Mouse (Mus musculus): Measurements from ENCODE around the gene Ctrc.
A peak's percentile ranks its signal among the peaks of the same experiment; 100 is the strongest.

Ctrc gene

GRCm38 (mm10) chr4:141867498-141867897 is 21.3 kb upstream of the Ctrc start:
- DNase-seq (ENCODE audit: low read depth, low spot score): no peak

DNA sequence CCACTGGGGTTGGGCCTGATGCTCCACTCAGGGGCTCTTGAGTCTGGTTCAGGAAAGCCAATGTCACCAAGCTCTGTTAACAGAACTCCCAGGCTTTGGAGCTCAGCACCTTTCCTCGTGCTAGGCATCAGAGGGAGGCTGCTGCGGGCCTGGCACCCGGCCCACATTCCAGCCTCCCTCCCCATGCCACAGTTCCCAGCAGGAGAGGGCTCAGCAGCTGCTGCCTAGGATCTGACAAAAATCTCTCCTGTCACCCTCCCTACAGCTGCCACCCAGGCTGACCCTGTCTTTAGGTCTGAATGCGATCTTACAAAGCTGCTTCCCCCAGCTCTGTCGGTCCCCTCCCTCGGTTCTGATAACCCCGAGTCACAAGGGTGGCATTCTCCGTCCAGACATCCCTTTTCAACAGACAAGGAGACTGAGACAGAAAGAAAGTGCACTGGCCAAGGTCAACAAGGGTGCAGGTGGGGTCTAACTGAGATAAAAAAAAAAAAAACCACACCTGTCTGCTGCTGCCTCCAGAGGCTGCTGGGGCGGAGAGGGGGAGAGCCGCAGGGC is 20.9 kb upstream of the Ctrc start:
- no peak for DNase-seq (ENCODE audit: low read depth, low spot score)

- no peak for DNase-seq (ENCODE audit: low read depth, low spot score)
These were observed 19.4 kb upstream of the Ctrc start for GRCm38 (mm10) chr4:141865600-141865999.

- DNase-seq (ENCODE audit: low read depth, low spot score): peak; percentile 80
These were observed 18.8 kb upstream of the Ctrc start for GRCm38 (mm10) chr4:141865006-141865405.

GRCm38 (mm10) chr4:141864506-141864905 is 18.3 kb upstream of the Ctrc start:
- DNase-seq (ENCODE audit: low read depth, low spot score): peak; percentile 61

DNA sequence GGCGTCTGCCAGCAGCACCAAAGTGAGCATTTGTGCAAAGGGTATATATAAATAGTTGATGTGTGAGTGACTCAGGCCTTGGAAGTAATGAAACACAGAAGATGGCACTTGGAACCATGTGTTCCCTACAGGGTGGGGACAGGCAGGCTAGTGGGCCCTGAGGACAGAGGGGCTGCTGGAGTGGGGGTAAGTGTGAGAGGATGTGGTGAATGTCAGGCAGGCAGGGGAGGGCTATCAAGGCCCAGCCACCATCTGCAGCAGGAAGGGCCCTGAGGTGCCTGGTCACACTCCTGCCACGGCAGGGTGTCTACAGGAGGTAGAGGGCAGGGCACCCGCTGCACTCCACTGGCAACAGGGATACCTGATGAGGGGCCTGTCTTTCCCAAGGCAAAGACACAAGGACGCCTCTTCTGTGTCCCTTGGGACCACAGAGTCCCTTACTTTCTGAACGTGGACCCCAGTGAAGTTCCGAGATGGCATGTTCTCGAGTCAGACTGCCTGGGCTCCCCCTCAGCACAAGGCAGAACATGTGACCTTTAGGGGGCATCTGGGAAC is 17.6 kb upstream of the Ctrc start:
- no peak for DNase-seq (ENCODE audit: low read depth, low spot score)

GRCm38 (mm10) chr4:141862867-141863266 is 16.7 kb upstream of the Ctrc start:
- DNase-seq (ENCODE audit: low read depth, low spot score): no peak

GRCm38 (mm10) chr4:141861591-141862295 is 15.6 kb upstream of the Ctrc start:
- DNase-seq (ENCODE audit: low read depth, low spot score): no peak

DNA sequence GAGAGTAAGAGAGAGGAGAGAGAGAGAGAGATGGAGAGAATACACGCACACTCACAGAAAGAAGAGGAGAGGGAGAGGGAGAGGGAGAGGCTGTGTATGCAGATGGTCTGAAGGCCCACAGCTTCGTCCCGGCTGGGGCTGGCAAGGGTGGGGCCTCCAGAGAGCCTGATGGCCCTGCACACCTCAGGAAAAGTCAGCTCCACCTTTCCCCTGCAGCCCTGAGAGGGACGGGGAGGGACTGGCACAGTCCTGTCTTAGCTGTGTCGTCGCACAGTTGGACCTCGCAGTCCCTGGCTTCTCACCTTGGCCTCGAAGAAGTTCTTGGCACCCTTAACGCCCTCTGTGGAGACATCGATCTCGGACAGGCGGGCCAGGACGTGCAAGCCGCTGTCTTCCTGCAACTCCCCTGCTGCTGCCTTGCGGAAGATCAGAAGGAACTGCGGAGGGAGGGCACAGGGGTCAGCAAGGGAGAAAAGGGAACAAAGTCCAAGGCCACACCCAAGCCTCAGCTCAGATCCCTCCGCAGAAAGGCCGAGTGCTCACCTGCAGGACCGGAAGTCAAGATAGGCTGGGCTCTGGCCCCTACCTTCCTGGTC is 14.2 kb upstream of the Ctrc start:
- DNase-seq (ENCODE audit: low read depth, low spot score): no peak

GRCm38 (mm10) chr4:141859351-141859750 is 13.2 kb upstream of the Ctrc start:
- DNase-seq (ENCODE audit: low read depth, low spot score): no peak

DNA sequence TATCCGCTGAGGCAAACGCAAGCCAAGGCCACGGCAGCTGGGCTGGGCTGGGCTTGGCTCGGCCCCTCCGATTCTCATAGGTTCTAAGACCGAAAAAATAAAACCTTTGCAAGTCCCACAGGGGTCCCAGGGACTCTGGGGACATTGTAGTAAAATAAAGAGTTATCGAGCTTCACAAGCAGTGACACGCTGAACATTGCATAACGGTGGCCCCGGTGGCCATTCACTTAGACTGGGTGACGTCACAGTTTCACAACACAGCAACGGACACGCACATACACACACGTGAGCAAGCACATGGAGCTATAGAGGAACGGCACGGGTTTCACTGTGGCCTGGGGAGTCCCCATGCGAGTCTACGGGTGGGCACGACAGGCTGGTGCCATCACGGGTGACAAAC is 12.3 kb upstream of the Ctrc start:
- no peak for DNase-seq (ENCODE audit: low read depth, low spot score)

DNA sequence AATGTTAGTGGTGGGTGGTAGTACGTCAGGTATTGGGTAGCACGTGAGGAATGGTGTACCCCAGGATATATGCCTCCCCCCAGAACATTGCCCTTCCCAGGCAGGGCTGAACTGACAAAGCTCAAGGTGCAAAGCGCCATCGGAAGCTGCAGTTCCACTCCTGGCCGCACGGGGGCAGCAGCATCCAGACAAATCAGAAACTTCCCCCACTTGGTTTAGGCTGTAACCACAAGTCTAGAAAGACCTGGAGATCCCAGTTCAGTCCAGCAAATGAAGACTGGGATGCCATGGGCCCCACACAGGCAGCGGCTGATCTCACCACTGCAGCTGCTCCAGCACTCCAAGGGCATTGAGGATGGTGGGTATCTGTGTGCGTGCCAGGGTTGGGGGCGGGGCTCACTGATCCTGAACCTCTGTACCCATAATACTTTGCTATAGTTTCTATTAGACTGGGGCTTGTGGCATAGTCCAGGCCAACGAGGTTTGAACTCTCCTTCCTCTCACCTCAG is 11.3 kb upstream of the Ctrc start:
- peak; percentile 78 for DNase-seq (ENCODE audit: low read depth, low spot score)

- DNase-seq (ENCODE audit: low read depth, low spot score): peak; percentile 39
These were observed 7.3 kb upstream of the Ctrc start for GRCm38 (mm10) chr4:141853437-141853836.

DNA sequence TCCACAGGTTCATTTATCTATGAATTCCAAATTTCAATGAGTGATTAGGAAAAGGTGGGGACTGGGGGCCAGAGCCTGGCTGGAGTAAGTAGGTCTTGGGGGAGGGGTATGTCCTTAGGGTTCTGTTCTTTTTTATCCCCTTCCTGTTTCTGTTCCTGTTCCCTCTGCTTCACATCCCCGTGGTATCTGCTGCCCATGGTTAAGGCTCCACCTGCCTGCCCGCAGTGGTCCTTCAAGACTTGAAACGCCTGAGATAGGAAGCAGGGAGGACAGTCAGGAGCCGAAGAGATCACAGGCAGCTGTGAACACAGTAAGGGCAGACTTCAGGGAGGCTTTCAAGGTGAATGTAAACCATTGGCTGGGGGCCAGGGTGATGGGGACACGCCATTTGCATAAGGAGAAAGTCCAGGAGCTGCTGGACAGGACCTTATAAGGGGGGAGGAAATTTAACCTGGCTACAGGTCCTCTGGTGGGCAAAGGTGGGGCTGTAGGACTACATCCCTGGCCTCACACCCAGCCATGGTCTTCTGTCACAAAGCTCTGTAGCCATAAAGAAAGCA is 11.5 kb downstream of the Ctrc start:
- DNase-seq (ENCODE audit: low read depth, low spot score): no peak

GRCm38 (mm10) chr4:141833911-141834310 is 12.2 kb downstream of the Ctrc start:
- no peak for DNase-seq (ENCODE audit: low read depth, low spot score)

- DNase-seq (ENCODE audit: low read depth, low spot score): peak; percentile 86
These were observed 14.8 kb downstream of the Ctrc start for GRCm38 (mm10) chr4:141831361-141831760.

DNA sequence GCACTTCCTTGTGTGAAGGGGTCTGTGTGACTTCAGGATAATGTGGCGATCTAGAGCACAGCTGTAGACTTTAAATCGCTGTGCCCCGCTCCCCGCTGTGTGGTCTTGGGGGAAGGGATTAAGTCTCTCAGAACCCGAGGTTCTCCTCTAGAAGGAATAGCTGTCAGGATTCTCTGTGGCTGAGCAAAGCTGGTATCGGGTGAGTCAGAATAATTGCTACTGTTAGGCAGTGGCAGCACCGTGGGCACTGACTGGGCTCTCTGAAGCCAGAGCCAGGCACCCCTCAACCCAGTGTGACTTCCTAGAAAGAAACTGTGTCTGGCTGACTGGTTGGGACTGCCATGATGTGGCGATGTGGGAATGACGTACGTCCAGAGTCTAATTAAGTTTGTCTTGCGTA is 15.8 kb downstream of the Ctrc start:
- peak; percentile 65 for DNase-seq (ENCODE audit: low read depth, low spot score)

- no peak for DNase-seq (ENCODE audit: low read depth, low spot score)
These were observed 18.0 kb downstream of the Ctrc start for GRCm38 (mm10) chr4:141828177-141828576.

GRCm38 (mm10) chr4:141827401-141827800 is 18.8 kb downstream of the Ctrc start:
- DNase-seq (ENCODE audit: low read depth, low spot score): no peak

- DNase-seq (ENCODE audit: low read depth, low spot score): no peak
These were observed 20.1 kb downstream of the Ctrc start, which contains the start of gene Cela2a for GRCm38 (mm10) chr4:141826060-141826459. Gene Cela2a, minus strand, starts transcription at chr4:141826160.

- peak; percentile 91 for DNase-seq (ENCODE audit: low read depth, low spot score)
These were observed 23.2 kb downstream of the Ctrc start for GRCm38 (mm10) chr4:141822979-141823378.

DNA sequence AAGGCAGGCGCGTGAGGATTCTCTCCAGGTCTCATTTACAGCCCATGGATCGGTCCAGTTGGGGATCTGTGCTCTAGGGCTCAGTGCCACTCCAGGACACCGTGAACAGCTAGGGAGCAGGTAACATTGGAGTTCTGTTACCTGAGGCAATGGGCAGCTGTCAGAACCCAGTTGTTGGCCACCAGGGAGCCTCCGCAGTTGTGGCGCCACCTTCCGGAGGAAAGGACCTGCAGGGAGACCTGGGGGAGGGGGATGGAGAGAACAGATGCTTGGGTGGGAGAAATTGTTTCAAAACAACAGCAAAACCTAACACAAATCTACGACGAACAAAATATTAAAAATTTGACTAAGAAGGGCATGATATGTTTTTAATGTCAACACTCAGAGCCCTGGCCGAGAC is 24.1 kb downstream of the Ctrc start:
- DNase-seq (ENCODE audit: low read depth, low spot score): peak; percentile 70

Measured in R1 (cell line).